Mouse (Mus musculus): ENCODE measurements at regions not wholly inside any gene's neighbourhood (a gene's known extent, or its start where the extent isn't known, plus 50 kb on each side); places are given as distances from the start of the nearest gene placed in this dataset.

DNA sequence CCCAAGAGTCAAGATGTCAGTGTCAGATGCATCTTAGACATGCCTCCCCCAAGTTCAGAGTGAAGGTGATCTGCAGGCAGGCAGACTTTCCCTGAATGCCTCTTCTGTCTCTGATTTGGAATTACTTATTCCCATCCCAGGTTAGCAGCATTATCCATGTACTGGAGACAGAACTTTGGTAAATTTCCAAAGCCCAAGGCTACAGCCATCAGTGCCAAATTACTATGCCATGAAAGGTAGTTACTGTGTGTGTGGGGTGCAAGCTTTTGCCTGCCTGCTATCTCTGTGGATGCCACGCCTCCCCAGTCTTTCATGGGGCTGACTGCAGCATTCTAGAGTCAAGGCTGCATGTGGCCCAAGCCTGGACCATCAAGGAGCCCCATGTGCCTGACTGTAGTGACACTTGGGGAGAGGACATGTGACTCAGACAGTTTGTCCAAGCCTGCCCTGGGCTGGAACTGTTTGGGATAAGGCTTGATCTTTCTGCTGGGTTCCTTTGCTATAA, 196.2 kb downstream of the Kcnrg start:
- no peak for TF ChIP-seq CTCF (IDR thresholded peaks at IDR 0.05; ENCODE audit: borderline replicate concordance, control insufficient read depth, extremely low read depth, insufficient read depth, low read length, poor library complexity)
- TF ChIP-seq POLR2A (IDR thresholded peaks at IDR 0.05; ENCODE audit: control insufficient read depth, extremely low read depth, insufficient read depth, low read length, poor library complexity) = no peak

Measured in thymus, adult 2 months (tissue).